Mouse (Mus musculus): ENCODE measurements at regions not wholly inside any gene's neighbourhood (a gene's known extent, or its start where the extent isn't known, plus 50 kb on each side); places are given as distances from the start of the nearest gene placed in this dataset.
A peak's percentile ranks its signal among the peaks of the same experiment; 100 is the strongest.

DNA sequence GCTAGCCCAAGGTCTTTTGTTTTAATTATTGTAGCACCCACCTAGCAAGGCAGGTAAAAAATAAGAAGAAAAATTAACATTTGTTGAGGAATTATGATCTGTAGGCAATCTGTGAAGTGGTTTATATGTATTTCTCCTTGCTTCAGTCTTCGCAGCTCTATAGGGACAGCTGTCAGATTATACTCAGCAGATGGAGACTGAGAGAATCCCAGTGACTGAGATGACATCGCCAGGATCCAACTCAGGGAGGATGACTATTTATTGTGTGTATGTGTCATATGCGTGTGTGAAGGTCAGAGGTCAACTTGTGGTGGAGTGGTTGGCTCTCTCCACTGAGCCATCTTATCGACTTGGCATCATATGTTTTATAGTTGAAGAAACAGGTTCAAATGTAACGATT, 362.0 kb upstream of the Chd6 start:
- no peaks in the 10 kb centered on the region for H3K79me2 ChIP-seq (ENCODE audit: control insufficient read depth, insufficient read depth, low read length)
- 76% methylated on average over 5 of the region's 5 CpGs for WGBS
- H3K4me3 ChIP-seq (ENCODE audit: insufficient read depth, low read depth, low read length), result no peak overlapping the region
- no peaks in the 10 kb centered on the region for H3K27me3 ChIP-seq (ENCODE audit: control insufficient read depth, insufficient read depth, low read length)
- no peak overlapping the region for H3K27ac ChIP-seq (replicated peaks; ENCODE audit: insufficient read depth, low read depth, low read length)
- no peaks in the 10 kb centered on the region for H3K4me1 ChIP-seq (ENCODE audit: control insufficient read depth, insufficient read depth, low read length)
- no peak overlapping the region for H3K9ac ChIP-seq (ENCODE audit: low read depth, low read length)
- no peak for DNase-seq (ENCODE audit: extremely low read depth, low read depth, low spot score)
- TF ChIP-seq POLR2A (IDR thresholded peaks at IDR 0.05; ENCODE audit: extremely low read depth, insufficient read depth, low read length), result no peak
- TF ChIP-seq CTCF (IDR thresholded peaks at IDR 0.05; ENCODE audit: low read depth, low read length), result no peak
- no peaks in the 10 kb centered on the region for H3K36me3 ChIP-seq (ENCODE audit: control insufficient read depth, insufficient read depth, low read length)

GRCm38 (mm10) chr2:161470025-161470424, 361.1 kb upstream of the Chd6 start:
- Histone ChIP-seq H3K4me1 (ENCODE audit: control insufficient read depth, insufficient read depth, low read length) (no peaks in the 10 kb centered on the region), H3K27ac (replicated peaks; ENCODE audit: insufficient read depth, low read depth, low read length) (no peak overlapping the region), H3K27me3 (ENCODE audit: control insufficient read depth, insufficient read depth, low read length) (no peaks in the 10 kb centered on the region), H3K9ac (ENCODE audit: low read depth, low read length) (no peak overlapping the region), H3K4me3 (ENCODE audit: insufficient read depth, low read depth, low read length) (no peak overlapping the region), H3K36me3 (ENCODE audit: control insufficient read depth, insufficient read depth, low read length) (no peaks in the 10 kb centered on the region), H3K79me2 (ENCODE audit: control insufficient read depth, insufficient read depth, low read length) (no peaks in the 10 kb centered on the region)
- 23% methylated on average over 2 of the region's 2 CpGs for WGBS
- DNase-seq (ENCODE audit: extremely low read depth, low read depth, low spot score), result peak; percentile 6
- no peak for TF ChIP-seq POLR2A (IDR thresholded peaks at IDR 0.05; ENCODE audit: extremely low read depth, insufficient read depth, low read length)
- no peak for TF ChIP-seq CTCF (IDR thresholded peaks at IDR 0.05; ENCODE audit: low read depth, low read length)

GRCm38 (mm10) chr2:161467035-161467434, 358.2 kb upstream of the Chd6 start:
- no peak overlapping the region for H3K27ac ChIP-seq (replicated peaks; ENCODE audit: insufficient read depth, low read depth, low read length)
- no peaks in the 10 kb centered on the region for H3K36me3 ChIP-seq (ENCODE audit: control insufficient read depth, insufficient read depth, low read length)
- H3K27me3 ChIP-seq (ENCODE audit: control insufficient read depth, insufficient read depth, low read length), result no peaks in the 10 kb centered on the region
- no peak overlapping the region for H3K4me3 ChIP-seq (ENCODE audit: insufficient read depth, low read depth, low read length)
- H3K79me2 ChIP-seq (ENCODE audit: control insufficient read depth, insufficient read depth, low read length), result no peaks in the 10 kb centered on the region
- H3K4me1 ChIP-seq (ENCODE audit: control insufficient read depth, insufficient read depth, low read length), result no peaks in the 10 kb centered on the region
- no peak for DNase-seq (ENCODE audit: extremely low read depth, low read depth, low spot score)
- 88% methylated on average over 1 of the region's 1 CpGs for WGBS
- H3K9ac ChIP-seq (ENCODE audit: low read depth, low read length), result no peak overlapping the region
- no peak for TF ChIP-seq POLR2A (IDR thresholded peaks at IDR 0.05; ENCODE audit: extremely low read depth, insufficient read depth, low read length)
- TF ChIP-seq CTCF (IDR thresholded peaks at IDR 0.05; ENCODE audit: low read depth, low read length), result no peak

- no peak for DNase-seq (ENCODE audit: extremely low read depth, low read depth, low spot score)
- no peak for TF ChIP-seq CTCF (IDR thresholded peaks at IDR 0.05; ENCODE audit: low read depth, low read length)
- no peak for TF ChIP-seq POLR2A (IDR thresholded peaks at IDR 0.05; ENCODE audit: extremely low read depth, insufficient read depth, low read length)
- 66% methylated on average over 4 of the region's 4 CpGs for WGBS
Measured at GRCm38 (mm10) chr2:161460600-161460999, 351.7 kb upstream of the Chd6 start.

GRCm38 (mm10) chr2:161454466-161454865, 345.6 kb upstream of the Chd6 start:
- Histone ChIP-seq H3K79me2 (ENCODE audit: control insufficient read depth, insufficient read depth, low read length) (no peaks in the 10 kb centered on the region), H3K9ac (ENCODE audit: low read depth, low read length) (no peak overlapping the region), H3K36me3 (ENCODE audit: control insufficient read depth, insufficient read depth, low read length) (no peaks in the 10 kb centered on the region), H3K27ac (replicated peaks; ENCODE audit: insufficient read depth, low read depth, low read length) (no peak overlapping the region), H3K27me3 (ENCODE audit: control insufficient read depth, insufficient read depth, low read length) (no peaks in the 10 kb centered on the region), H3K4me3 (ENCODE audit: insufficient read depth, low read depth, low read length) (no peak overlapping the region), H3K4me1 (ENCODE audit: control insufficient read depth, insufficient read depth, low read length) (no peaks in the 10 kb centered on the region)
- no peak for TF ChIP-seq CTCF (IDR thresholded peaks at IDR 0.05; ENCODE audit: low read depth, low read length)
- no peak for TF ChIP-seq POLR2A (IDR thresholded peaks at IDR 0.05; ENCODE audit: extremely low read depth, insufficient read depth, low read length)
- DNase-seq (ENCODE audit: extremely low read depth, low read depth, low spot score), result no peak
- WGBS, result 74% methylated on average over 6 of the region's 6 CpGs

More at GRCm38 (mm10) chr2:161460600-161460999, 351.7 kb upstream of the Chd6 start:
- Histone ChIP-seq H3K79me2 (ENCODE audit: control insufficient read depth, insufficient read depth, low read length) (no peaks in the 10 kb centered on the region), H3K4me1 (ENCODE audit: control insufficient read depth, insufficient read depth, low read length) (no peaks in the 10 kb centered on the region), H3K36me3 (ENCODE audit: control insufficient read depth, insufficient read depth, low read length) (no peaks in the 10 kb centered on the region), H3K27me3 (ENCODE audit: control insufficient read depth, insufficient read depth, low read length) (no peaks in the 10 kb centered on the region), H3K4me3 (ENCODE audit: insufficient read depth, low read depth, low read length) (no peak overlapping the region), H3K9ac (ENCODE audit: low read depth, low read length) (no peak overlapping the region), H3K27ac (replicated peaks; ENCODE audit: insufficient read depth, low read depth, low read length) (no peak overlapping the region)

DNA sequence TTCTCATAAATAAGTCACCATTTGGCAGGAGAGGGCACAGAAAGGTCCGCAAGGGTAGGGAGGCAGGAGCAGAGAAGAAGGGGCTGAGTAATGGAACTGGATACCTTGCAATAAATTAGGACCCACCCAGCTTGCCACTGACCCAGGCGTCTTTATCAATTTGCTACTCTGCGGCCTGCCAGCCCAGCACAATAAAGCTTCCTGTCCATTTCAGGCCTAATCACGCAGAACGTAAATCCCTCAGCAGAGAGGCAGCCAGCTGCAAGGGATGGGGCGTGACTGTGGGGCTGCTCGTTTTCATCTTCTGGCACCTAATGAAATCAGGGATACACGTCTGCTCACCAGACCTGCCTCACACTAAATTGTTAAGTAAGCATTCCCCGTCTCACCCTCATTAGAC, 324.9 kb upstream of the Chd6 start:
- no peaks in the 10 kb centered on the region for H3K36me3 ChIP-seq (ENCODE audit: control insufficient read depth, insufficient read depth, low read length)
- TF ChIP-seq POLR2A (IDR thresholded peaks at IDR 0.05; ENCODE audit: extremely low read depth, insufficient read depth, low read length), result no peak
- TF ChIP-seq CTCF (IDR thresholded peaks at IDR 0.05; ENCODE audit: low read depth, low read length), result no peak
- H3K4me3 ChIP-seq (ENCODE audit: insufficient read depth, low read depth, low read length), result no peak overlapping the region
- H3K27me3 ChIP-seq (ENCODE audit: control insufficient read depth, insufficient read depth, low read length), result no peaks in the 10 kb centered on the region
- no peak overlapping the region for H3K9ac ChIP-seq (ENCODE audit: low read depth, low read length)
- H3K4me1 ChIP-seq (ENCODE audit: control insufficient read depth, insufficient read depth, low read length), result no peaks in the 10 kb centered on the region
- H3K27ac ChIP-seq (replicated peaks; ENCODE audit: insufficient read depth, low read depth, low read length), result no peak overlapping the region
- WGBS, result 70% methylated on average over 9 of the region's 9 CpGs
- no peaks in the 10 kb centered on the region for H3K79me2 ChIP-seq (ENCODE audit: control insufficient read depth, insufficient read depth, low read length)
- no peak for DNase-seq (ENCODE audit: extremely low read depth, low read depth, low spot score)
